In genomic region chr6:148302261-148302660, GRCm38 (mm10) we compare ENCODE assay signal across 20 mouse cellular contexts.
A peak's percentile ranks its signal among the peaks of the same experiment; 100 is the strongest.
DNase-seq lines count a peak whose midpoint lies in the region; ATAC-seq lines count a peak whose summit lies in the region.
"Had no signal": no experiment of that assay in that cellular context is flagged by ENCODE, and none has a peak within 500 bp of the region (broad histone marks: within the 10 kb centered on the region; RNA-seq: fewer than 3 reads in every experiment).

No protein-coding gene starts in this region.

- ATAC-seq in CD4-positive, CD25-positive, alpha-beta regulatory T cell, adult 4 months, result no peak
- ATAC-seq: forebrain, embryonic 14.5 days; intestine, embryonic 15.5 days had no signal

- DNase-seq in heart, adult 11 months, result peak; percentile 31
- no peak for DNase-seq in heart, adult 8-10 months (ENCODE audit: low spot score)
- peak; percentile 70 for DNase-seq in Muller cell, postnatal 12 days (ENCODE audit: inconsistent ontology term)
- peak; percentile 60 for DNase-seq in ZHBTc4 (ENCODE audit: low read depth, low spot score)
- no peak for DNase-seq in cerebellum, adult 8-10 months
- DNase-seq: adrenal gland, adult 8-10 months; adrenal gland, postnatal 25 days; cerebellum, adult 11 months; cerebellum, adult 2 months; cerebellum, postnatal 10 days; cerebellum, postnatal 36 days; embryo, embryonic 11 days; gastrocnemius, postnatal 36 days; heart, postnatal 10 days; heart, postnatal 36 days; kidney, adult 11 months; kidney, adult 8-10 months had no signal

Comparison
In these comparisons a context has a peak if more than half of its experiments do, and no peak if none do; other contexts are left out.
1. DNase-seq: peak in heart, adult 11 months (single experiment), Muller cell, postnatal 12 days (single experiment) and ZHBTc4 (single experiment); none in heart, adult 8-10 months (single experiment) and cerebellum, adult 8-10 months (single experiment).